Mouse (Mus musculus) intestine, embryonic 16.5 days (tissue): ENCODE measurements at regions not wholly inside any gene's neighbourhood (a gene's known extent, or its start where the extent isn't known, plus 50 kb on each side); places are given as distances from the start of the nearest gene placed in this dataset.
"Not testable (repeated sequence)": the region's sequence is repeated elsewhere in the genome, so short reads cannot be mapped to it uniquely, and the experiment has no call there.

Experiments
- ATAC-seq: fragments of 200-750 bp; cut with Nextera tagmentation; 2 replicates; pipeline ENCODE4 v1.8.0; 2017; ENCODE audit warnings: moderate TSS enrichment, moderate library complexity
- H3K27ac ChIP-seq: fragments of 300-500 bp; sonication (generic); 2 replicates; pipeline ENCODE4 v1.5.1; 2014; ENCODE audit warnings: mild to moderate bottlenecking, low read length
- H3K27me3 ChIP-seq: fragments of 300-500 bp; sonication (generic); replicated peaks from 2 replicates; pipeline ENCODE4 v1.6.1; 2014; ENCODE audit warnings: low read length, control low read depth, mixed read lengths; ENCODE audit not compliant: control insufficient read depth, insufficient read depth
- H3K36me3 ChIP-seq: fragments of 300-500 bp; sonication (generic); 2 replicates; pipeline ENCODE4 v1.6.1; 2014; ENCODE audit warnings: low read length, control low read depth; ENCODE audit not compliant: control insufficient read depth, insufficient read depth
- H3K4me1 ChIP-seq: fragments of 300-500 bp; sonication (generic); 2 replicates; pipeline ENCODE4 v1.6.1; 2014; ENCODE audit warnings: low read length, control low read depth, mixed read lengths; ENCODE audit not compliant: control insufficient read depth, insufficient read depth
- H3K4me2 ChIP-seq: fragments of 300-500 bp; sonication (generic); 2 replicates; pipeline ENCODE4 v1.6.1; 2014; ENCODE audit warnings: low read depth, low read length, control low read depth
- H3K4me3 ChIP-seq: fragments of 300-500 bp; sonication (generic); 2 replicates; pipeline ENCODE4 v1.5.1; 2014; ENCODE audit warnings: mild to moderate bottlenecking, low read length
- H3K9ac ChIP-seq: fragments of 300-500 bp; sonication (generic); 2 replicates; pipeline ENCODE4 v1.6.1; 2014; ENCODE audit warnings: low read depth, low read length
- H3K9me3 ChIP-seq: fragments of 300-500 bp; sonication (generic); 2 replicates; pipeline ENCODE4 v1.6.1; 2016; ENCODE audit warnings: low read length, control low read depth; ENCODE audit not compliant: control insufficient read depth
- whole genome bisulfite sequencing: fragments of 180-500 bp; shearing (Covaris S2); extraction: QIAGEN DNeasy Blood & Tissue Kit; methylation state at CpG from one replicate; pipeline ENCODE4 v1.1.7; 2014; 5-methylcytosine and 5-hydroxymethylcytosine counted together

GRCm38 (mm10) chr17:66206074-66206473 is 82.8 kb downstream of the Ddx11 start:
- Histone ChIP-seq H3K4me3 (no peak overlapping the region), H3K27ac (no peak overlapping the region), H3K4me1 (no peaks in the 10 kb centered on the region), H3K9me3 (no peaks in the 10 kb centered on the region), H3K4me2 (no peak overlapping the region), H3K27me3 (no peaks in the 10 kb centered on the region), H3K36me3 (no peaks in the 10 kb centered on the region), H3K9ac (no peak overlapping the region)
- 92% methylated on average over 2 of the region's 2 CpGs for WGBS
- no peak for ATAC-seq

- not testable (repeated sequence) for H3K27ac ChIP-seq, H3K9me3 ChIP-seq, ATAC-seq
Observed at GRCm38 (mm10) chr17:66207653-66208497, 84.6 kb downstream of the Ddx11 start.

GRCm38 (mm10) chr17:66208803-66209515 is 85.6 kb downstream of the Ddx11 start:
- not testable (repeated sequence) for H3K4me2 ChIP-seq, H3K4me1 ChIP-seq, H3K9me3 ChIP-seq, H3K4me3 ChIP-seq, H3K27ac ChIP-seq, H3K9ac ChIP-seq, H3K27me3 ChIP-seq, H3K36me3 ChIP-seq
- peak; percentile 84 for ATAC-seq
- 31% methylated on average over 3 of the region's 6 CpGs for WGBS

More at GRCm38 (mm10) chr17:66207653-66208497, 84.6 kb downstream of the Ddx11 start:
- not testable (repeated sequence) for H3K9ac ChIP-seq, H3K36me3 ChIP-seq, H3K27me3 ChIP-seq, H3K4me2 ChIP-seq, H3K4me1 ChIP-seq, H3K4me3 ChIP-seq
- WGBS = 79% methylated on average over 6 of the region's 6 CpGs

GRCm38 (mm10) chr17:66211561-66211960 is 88.2 kb downstream of the Ddx11 start:
- no peak for ATAC-seq
- Histone ChIP-seq H3K4me3 (no peak overlapping the region), H3K36me3 (no peaks in the 10 kb centered on the region), H3K27ac (no peak overlapping the region), H3K27me3 (no peaks in the 10 kb centered on the region), H3K4me1 (no peaks in the 10 kb centered on the region), H3K9ac (no peak overlapping the region), H3K4me2 (no peak overlapping the region), H3K9me3 (no peaks in the 10 kb centered on the region)
- WGBS = 88% methylated on average over 7 of the region's 7 CpGs

GRCm38 (mm10) chr17:66212616-66213015 is 89.3 kb downstream of the Ddx11 start:
- no peak overlapping the region for H3K9ac ChIP-seq
- no peaks in the 10 kb centered on the region for H3K27me3 ChIP-seq
- H3K4me3 ChIP-seq = no peak overlapping the region
- WGBS = 91% methylated on average over 9 of the region's 9 CpGs
- ATAC-seq = no peak
- H3K9me3 ChIP-seq = no peaks in the 10 kb centered on the region
- H3K4me2 ChIP-seq = no peak overlapping the region
- H3K36me3 ChIP-seq = no peaks in the 10 kb centered on the region
- no peaks in the 10 kb centered on the region for H3K4me1 ChIP-seq
- no peak overlapping the region for H3K27ac ChIP-seq

GRCm38 (mm10) chr17:66218321-66218720 is 95.0 kb downstream of the Ddx11 start:
- Histone ChIP-seq H3K4me2 (no peak overlapping the region), H3K4me3 (no peak overlapping the region), H3K9ac (no peak overlapping the region)

GRCm38 (mm10) chr17:66219669-66220435 is 96.5 kb downstream of the Ddx11 start:
- ATAC-seq = no peak
- no peak overlapping the region for H3K9ac ChIP-seq
- no peak overlapping the region for H3K4me3 ChIP-seq

More at GRCm38 (mm10) chr17:66218321-66218720, 95.0 kb downstream of the Ddx11 start:
- WGBS = 92% methylated on average over 6 of the region's 6 CpGs
- no peak for ATAC-seq
- no peaks in the 10 kb centered on the region for H3K36me3 ChIP-seq
- H3K27ac ChIP-seq = no peak overlapping the region
- no peaks in the 10 kb centered on the region for H3K4me1 ChIP-seq
- no peaks in the 10 kb centered on the region for H3K27me3 ChIP-seq
- no peaks in the 10 kb centered on the region for H3K9me3 ChIP-seq

GRCm38 (mm10) chr17:66221256-66221655 is 97.9 kb downstream of the Ddx11 start:
- ATAC-seq = no peak
- no peaks in the 10 kb centered on the region for H3K36me3 ChIP-seq
- H3K9me3 ChIP-seq = no peaks in the 10 kb centered on the region
- H3K4me1 ChIP-seq = no peaks in the 10 kb centered on the region
- no peak overlapping the region for H3K27ac ChIP-seq
- no peak overlapping the region for H3K4me3 ChIP-seq
- H3K27me3 ChIP-seq = no peaks in the 10 kb centered on the region
- no peak overlapping the region for H3K4me2 ChIP-seq
- WGBS = 9% methylated on average over 8 of the region's 8 CpGs
- no peak overlapping the region for H3K9ac ChIP-seq

More at GRCm38 (mm10) chr17:66219669-66220435, 96.5 kb downstream of the Ddx11 start:
- no peaks in the 10 kb centered on the region for H3K27me3 ChIP-seq
- no peaks in the 10 kb centered on the region for H3K36me3 ChIP-seq
- no peaks in the 10 kb centered on the region for H3K4me1 ChIP-seq
- H3K4me2 ChIP-seq = no peak overlapping the region
- no peaks in the 10 kb centered on the region for H3K9me3 ChIP-seq
- H3K27ac ChIP-seq = no peak overlapping the region
- WGBS = 64% methylated on average over 16 of the region's 16 CpGs

- H3K9ac ChIP-seq = no peak overlapping the region
- H3K27me3 ChIP-seq = no peaks in the 10 kb centered on the region
- H3K4me2 ChIP-seq = no peak overlapping the region
- no peaks in the 10 kb centered on the region for H3K4me1 ChIP-seq
- 85% methylated on average over 13 of the region's 13 CpGs for WGBS
- no peaks in the 10 kb centered on the region for H3K36me3 ChIP-seq
- no peak overlapping the region for H3K4me3 ChIP-seq
- no peak overlapping the region for H3K27ac ChIP-seq
- H3K9me3 ChIP-seq = no peaks in the 10 kb centered on the region
- no peak for ATAC-seq
Observed at GRCm38 (mm10) chr17:66223711-66224110, 100.4 kb downstream of the Ddx11 start.
